Mouse (Mus musculus): ENCODE results near the gene Uqcc1.

Uqcc1 gene

GRCm38 (mm10) chr2:155811821-155812396 lies 118.2 kb downstream of the Uqcc1 start:
- DNase-seq, result peak; percentile 95

- DNase-seq, result no peak
These were observed 120.5 kb downstream of the Uqcc1 start for GRCm38 (mm10) chr2:155809620-155810019.

DNA sequence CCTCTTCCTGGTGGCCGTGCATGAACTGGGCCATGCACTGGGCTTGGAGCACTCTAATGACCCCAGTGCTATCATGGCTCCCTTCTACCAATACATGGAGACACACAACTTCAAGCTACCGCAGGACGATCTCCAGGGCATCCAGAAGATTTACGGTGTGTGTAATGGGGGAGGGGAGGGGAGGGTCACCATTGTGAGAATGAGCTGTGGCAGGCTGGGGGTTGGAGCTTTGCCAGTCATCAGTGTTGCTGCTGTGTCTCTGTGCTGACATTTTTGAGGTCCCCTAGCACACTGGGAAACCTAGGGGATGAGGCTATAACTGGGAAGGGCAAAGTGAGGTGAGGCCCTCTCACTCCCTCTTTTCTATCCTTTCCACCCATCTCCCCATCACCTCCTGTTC lies 122.7 kb downstream of the Uqcc1 start:
- peak; percentile 66 for DNase-seq

DNA sequence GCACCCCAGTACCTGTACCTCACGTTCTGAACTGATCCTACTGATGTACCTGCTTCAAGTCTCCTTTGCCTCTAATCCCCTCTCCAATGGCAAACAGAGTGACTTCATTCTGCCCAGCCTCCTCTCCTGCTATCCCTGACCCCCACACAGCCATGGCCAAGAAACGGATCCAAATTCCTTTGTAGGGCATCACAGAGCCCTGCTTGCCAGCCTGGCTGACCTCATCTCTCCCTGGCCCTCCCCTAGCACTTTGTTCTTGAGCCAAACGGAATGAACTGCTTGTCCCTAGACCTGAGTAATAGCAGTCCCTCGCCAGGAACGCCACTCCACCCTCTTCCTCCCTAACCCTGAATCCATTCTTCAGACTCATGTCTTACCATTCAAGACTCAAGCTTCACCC lies 123.6 kb downstream of the Uqcc1 start:
- peak; percentile 98 for DNase-seq

DNA sequence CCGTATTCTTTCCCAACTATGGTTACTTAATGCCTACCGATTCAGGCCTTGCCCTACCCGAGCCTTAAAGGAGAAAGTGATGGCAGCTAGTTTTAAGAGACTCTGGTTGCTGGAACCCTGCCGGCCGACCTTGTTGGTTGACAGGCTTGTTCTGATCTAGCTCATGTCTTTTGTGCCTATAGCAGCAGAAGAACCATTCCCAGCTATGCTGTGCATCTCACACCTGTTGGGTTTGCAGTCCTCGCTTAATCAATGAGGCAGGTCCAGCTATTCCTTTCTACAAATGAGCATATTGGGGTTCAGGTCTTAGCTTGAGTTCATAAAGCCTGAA lies 124.2 kb downstream of the Uqcc1 start:
- DNase-seq, result peak; percentile 72

- DNase-seq, result peak; percentile 100
These were observed 124.7 kb downstream of the Uqcc1 start for GRCm38 (mm10) chr2:155805231-155805924.

- DNase-seq, result no peak
These were observed 126.1 kb downstream of the Uqcc1 start for GRCm38 (mm10) chr2:155804053-155804452.

- DNase-seq, result no peak
These were observed 127.3 kb downstream of the Uqcc1 start for GRCm38 (mm10) chr2:155802761-155803160.

- DNase-seq, result no peak
These were observed 131.5 kb downstream of the Uqcc1 start for GRCm38 (mm10) chr2:155798613-155799012.

Data from cerebellum, adult 11-12 months (tissue).